Mouse (Mus musculus) gastrocnemius, postnatal 36 days (tissue): ENCODE data around the gene Mog. TPM values are rescaled to one million over a fixed set of nuclear protein-coding genes. Genes with fewer than 3 reads are reported as not detected.

Experiments
- DNase-seq, 2 experiments: peaks; one replicate each; pipeline ENCODE4 v3.0.0; 2022
- intact Hi-C: fragments of 180-260 bp; cut with DNase I; formaldehyde crosslinking; loops from one replicate; pipeline ENCODE4 v1.15.1; 2025
- long read RNA-seq, 2 experiments: library from polyadenylated mRNA; stranded (forward); transcript quantifications; one replicate each; pipeline ENCODE4 v2.0.0; 2021
- total RNA-seq, 2 experiments: library from RNA; stranded (reverse); gene quantifications; 2 replicates each; pipeline ENCODE4 v1.2.3; 2021

Mog gene
- total RNA-seq, result not detected
- long read RNA-seq, experiment 1, result 0 reads
- long read RNA-seq, experiment 2, result 0 reads

DNA sequence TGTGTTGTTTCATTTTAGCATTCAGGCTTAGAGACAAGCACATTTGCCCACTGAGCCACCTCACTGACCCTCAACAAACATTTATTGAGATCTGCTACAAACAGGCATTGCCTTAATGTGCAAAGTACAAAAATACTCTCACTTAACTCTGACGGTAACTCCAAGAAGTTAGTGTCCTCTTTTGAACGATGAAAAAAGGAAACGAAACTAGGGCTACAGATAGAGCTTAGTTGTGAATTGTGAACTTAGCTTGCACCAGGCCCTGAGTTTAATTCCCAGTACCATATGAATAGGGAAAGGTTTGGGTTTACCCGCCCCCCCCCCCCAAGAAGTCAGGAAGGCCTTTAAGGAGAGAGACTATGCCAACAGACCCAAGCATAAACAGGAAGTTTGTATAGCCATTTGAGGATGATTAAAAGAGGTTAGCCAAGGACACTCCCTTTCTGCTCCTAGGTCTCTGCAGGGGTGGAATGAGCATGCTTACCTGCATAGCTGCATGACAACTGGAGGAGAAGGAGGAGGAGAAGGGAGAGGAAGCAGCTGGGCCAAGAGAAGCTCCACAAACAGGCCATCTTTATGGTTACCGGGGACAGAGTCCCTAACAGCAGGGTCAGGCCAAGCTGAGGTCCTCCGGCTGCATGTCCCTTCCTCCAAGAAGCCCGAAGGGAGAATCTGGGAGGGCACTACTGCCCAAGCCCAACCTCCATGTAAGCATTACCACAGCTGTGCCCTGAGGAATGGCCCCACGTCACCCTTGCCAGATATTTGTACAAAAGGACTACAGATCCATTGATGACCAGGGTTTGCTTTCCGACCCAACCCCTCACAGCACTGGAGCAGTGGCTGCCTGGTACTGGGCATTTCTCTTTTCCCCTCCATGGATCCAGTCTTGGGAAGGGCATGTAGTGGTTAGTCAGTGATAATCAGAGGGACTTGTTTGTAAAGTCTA, at the start of gene Mog:
Gene Mog (minus strand): TSS at position 771 of the 949 bp plus-strand sequence.
- intact Hi-C loops, result no loop called here
- no peak for DNase-seq

DNA sequence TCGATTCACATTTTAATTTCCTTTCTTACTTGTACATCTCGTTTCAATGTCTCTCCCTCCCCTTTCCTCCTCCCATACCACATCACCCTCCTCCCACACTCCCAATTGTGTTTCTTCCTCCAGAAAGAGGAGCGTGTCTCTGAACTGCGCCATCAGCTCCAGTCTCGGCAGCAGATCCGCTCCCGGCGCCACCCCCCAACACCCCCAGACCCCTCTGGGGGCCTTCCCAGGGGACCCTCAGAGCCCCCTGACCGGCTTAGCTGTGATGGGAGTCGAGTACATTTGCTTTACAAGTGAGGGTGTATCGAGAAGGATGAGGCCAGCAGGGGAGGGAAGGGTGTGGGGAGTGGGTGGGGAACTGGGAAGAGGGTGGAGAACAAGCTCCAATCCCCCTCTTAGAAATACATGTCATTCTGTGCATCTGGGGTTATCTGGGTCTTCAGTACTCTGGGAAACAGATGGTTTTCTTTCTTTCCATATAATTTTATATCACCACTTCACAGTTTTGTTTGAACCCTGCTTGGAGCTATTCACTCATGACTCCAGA, 49.6 kb upstream of the Mog start:
- no peak for DNase-seq
- intact Hi-C loops, result no loop called here

DNA sequence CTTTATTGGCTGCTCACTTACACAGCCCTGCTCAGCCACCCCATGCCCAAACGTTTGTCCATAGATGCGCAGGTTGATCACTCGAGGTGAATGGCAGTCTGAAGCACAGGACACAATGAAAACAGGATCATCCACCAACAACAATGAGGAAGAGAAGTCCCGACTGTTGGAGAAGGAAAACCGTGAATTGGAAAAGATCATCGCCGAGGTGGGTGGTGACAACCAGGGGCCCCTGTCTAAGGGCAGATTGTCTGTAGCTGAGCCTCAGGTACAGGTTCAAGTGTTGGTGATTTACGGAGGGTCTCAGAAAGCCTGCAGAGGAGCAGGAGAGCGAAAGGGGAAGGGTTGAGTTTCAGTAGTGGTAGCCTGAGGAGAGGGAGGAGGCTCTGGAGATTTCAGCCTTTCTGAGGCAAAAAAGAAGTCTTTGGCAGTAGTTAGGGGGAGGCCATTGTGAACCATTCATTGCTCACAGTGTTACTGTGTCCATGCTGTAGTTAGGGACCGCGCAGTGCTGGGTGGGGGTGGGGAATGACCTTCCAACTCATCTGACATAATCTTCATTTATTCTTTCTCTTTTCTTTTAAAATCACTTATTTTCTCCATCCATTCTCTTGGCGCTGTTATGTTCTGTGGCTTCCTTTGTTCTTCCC, 49.0 kb upstream of the Mog start:
- intact Hi-C loops, result no loop called here

DNA sequence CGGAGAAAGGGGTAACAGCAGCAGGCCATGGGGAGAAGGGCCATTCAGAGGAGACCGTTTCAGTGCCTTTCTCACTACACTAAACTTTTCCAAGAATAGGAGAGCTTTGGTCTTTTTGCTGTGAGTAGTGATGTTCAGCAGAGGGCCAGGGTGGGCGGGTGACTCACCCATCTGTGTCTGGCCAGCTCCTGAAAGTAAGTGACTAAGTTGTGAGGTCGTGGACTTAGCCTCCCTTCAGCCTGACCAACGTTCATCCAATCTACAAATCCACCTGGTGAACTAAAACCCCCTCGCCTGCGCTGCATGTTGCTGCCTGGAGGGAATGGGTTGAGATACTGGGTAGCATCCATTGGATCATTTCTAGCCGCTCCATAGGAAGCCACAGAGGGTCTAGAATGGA, 46.9 kb upstream of the Mog start:
- intact Hi-C loops, result no loop called here
- no peak for DNase-seq

More for the DNA sequence above, 49.0 kb upstream of the Mog start:
- DNase-seq, result no peak

DNA sequence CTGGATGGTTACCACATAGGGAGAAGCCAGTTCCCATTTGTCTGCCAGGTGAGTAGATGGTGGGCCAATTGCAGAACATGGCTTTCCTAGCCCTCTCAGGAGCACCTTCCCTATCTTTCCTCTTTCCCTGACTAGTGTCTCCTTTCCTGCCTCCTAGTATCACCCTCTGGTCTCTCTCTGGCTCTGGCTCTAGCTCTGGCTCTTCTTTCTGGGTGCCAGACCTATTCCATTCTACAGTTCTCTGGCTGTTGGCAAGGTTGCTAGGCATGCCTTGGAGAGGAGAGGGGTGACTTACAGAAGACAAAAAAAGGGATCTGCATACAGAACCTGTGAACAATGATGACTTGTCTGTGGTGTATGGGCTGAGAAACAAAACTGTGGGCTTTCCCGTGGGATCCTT, 44.7 kb upstream of the Mog start:
- DNase-seq, result no peak
- intact Hi-C loops, result no loop called here

DNA sequence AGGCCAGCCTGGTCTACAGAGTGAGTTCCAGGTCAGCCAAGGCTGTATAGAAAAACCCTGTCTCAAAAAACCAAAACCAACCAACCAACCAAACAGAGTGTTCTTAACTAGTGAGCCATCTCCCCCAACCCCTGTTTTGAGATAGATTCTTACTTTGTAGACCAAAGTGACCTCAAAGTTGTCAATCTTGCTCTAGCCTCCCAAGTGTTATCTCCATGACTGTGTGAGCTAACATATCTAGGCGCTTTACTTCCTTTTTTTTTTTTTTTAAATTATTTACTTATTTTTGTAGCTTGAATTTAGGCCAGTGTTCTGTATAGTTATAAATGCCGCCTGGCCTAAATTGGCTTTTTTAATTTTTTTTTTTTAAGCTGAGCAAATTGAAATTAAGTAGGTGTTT, 42.8 kb upstream of the Mog start:
- intact Hi-C loops, result no loop called here
- no peak for DNase-seq

DNA sequence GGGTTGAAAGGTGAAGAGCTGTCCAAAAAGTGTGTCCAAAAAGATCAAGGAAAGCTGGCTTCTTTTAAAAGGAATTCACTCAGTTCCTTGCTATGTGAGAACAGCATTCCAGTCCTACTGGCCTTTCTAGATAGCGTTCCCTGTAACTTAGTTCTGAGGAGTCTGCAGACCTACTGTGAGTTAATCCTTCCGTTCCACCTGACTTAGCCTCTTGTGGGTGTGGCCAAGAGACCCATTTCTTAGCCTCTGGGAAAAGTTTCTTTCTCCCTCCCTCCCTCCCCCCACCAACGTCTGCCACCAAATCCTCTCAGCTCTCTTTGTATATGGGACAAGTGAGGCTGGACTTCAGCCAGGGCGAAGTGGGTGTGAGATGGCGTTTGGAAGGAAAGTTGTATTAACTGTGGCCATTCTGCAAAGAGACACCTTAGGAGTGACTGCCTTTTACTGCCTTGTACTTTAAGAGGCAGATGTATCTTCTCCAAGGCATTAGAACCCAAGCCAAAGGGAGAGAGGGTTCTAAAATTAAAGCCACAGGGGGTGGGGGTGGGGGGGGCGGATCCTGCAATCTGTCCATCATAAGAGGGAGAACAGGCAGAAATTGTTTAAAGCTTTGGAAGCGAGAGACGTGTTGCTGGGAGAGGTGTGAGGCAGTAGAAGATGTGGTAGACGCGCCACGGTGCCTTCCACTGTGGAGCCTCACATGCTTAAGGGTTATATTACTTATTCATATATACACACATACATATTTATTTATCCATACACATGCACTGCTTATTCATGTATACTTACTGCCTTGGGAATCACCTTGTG, 40.7 kb upstream of the Mog start:
- DNase-seq, result no peak
- intact Hi-C loops, result no loop called here

DNA sequence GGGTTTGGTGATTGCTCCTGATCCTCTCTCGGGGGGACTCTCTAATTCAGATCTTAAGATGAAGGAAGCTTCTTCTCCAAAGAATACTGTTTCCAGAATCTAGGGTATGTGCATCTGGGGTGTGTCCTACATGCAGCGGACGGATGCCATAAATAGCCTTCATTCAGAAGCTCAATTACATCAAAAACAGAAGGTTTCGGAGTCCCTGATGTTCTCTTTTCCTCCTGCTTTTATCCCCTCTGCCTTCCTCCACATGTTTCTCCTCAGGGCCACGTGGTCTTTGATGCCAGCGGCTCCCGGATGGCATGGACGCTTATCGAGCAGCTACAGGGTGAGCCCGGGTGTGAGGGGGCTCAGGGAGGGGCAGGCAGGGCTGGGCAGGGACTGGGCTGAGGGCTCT, 39.9 kb upstream of the Mog start:
- DNase-seq, result no peak
- intact Hi-C loops, result no loop called here

DNA sequence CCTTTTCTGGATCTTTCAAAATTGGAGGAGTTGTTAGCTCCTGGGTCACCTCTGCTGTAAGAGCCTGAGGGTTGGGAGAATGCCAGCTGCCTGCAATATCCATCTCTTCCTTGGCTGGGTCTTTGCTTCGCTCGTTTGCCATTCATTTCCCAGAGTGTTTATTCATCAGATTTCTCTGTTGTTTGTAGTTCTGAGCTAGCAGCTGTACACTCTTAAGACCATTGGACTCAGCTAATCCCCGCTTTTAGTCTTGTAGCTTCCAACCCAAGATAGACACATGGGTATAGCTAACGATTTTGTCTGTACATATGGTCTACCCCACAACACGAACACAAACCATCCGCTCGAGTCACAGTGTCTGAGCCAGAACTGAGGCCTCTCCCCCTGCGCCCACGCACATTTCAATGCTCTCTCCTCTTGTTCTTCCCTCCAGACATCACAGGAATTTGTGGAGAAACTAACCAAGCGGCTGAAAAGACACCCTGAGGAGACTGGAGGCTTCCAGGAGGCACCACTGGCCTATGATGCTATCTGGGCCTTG, 39.0 kb upstream of the Mog start:
- DNase-seq, result no peak
- intact Hi-C loops, result no loop called here

DNA sequence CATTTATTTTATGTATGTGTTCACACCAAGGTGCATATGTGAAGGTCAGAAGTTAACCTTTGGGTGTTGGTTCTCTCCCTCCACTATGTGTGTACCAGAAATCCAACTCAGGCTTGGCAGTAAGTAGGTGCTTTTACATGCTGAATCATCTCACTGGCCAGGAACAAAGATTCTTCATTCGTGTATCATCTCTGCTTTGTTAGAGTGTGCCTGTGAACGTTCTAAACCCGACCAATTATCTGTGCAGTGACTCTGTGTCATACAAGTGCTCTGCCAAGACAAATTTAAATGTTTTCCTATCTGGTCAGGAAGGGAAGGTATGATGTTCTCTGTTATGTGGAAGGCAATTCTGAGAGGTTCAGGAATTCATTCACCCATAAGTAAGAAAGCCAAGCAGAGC, 38.2 kb upstream of the Mog start:
- intact Hi-C loops, result no loop called here
- no peak for DNase-seq

DNA sequence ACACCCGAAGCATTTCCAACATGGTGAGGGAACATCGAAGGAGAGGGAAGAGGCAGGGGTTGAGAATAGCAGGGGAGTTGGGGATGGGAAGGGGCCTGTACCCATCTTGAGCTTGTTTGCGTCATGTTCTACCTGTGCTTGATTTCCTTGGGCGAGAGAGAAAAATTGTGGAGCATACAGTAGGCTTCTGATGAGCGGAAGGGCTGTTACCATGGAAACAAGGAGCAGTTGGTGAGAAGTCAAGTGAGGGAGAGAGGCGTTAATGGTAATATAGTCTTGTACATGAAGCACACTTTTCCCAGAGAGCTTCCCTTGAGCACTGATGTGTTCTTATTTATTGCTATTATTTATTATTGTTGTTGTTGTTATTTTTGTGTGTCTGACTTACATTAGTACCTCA, 33.8 kb upstream of the Mog start:
- intact Hi-C loops, result no loop called here
- no peak for DNase-seq

DNA sequence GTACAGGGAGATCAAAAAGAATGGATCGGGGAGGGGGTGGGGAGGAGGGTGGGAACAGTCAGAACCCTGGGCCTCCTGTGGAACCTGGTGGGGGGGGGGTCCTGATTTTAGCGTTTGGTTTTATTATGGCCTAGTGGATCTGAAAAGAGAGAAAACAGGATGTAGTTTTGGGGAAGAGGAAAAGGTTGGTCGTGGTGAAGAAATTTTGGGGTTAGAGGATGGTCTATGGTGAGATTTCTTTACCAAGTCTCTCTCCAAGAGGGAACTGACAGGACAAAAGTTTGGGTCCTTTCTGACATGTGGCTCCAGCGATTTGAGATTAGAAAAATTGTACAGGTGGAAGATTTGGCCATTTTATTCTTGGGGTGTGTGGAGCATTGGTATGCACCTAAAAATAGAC, 28.5 kb upstream of the Mog start:
- DNase-seq, result no peak
- intact Hi-C loops, result no loop called here

DNA sequence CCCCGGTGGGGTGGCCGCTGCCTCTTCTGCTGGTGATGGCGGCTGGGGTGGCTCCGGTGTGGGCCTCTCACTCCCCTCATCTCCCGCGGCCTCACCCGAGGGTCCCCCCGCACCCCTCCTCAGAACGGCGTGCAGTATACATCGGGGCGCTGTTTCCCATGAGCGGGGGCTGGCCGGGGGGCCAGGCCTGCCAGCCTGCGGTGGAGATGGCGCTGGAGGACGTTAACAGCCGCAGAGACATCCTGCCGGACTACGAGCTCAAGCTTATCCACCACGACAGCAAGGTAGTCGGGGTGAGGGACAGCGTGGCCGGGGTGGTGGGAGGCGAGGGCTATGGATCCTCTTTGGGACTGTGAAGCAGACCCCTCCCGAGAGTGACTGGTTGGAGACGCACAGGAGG, 27.7 kb upstream of the Mog start:
- no peak for DNase-seq
- intact Hi-C loops, result no loop called here

DNA sequence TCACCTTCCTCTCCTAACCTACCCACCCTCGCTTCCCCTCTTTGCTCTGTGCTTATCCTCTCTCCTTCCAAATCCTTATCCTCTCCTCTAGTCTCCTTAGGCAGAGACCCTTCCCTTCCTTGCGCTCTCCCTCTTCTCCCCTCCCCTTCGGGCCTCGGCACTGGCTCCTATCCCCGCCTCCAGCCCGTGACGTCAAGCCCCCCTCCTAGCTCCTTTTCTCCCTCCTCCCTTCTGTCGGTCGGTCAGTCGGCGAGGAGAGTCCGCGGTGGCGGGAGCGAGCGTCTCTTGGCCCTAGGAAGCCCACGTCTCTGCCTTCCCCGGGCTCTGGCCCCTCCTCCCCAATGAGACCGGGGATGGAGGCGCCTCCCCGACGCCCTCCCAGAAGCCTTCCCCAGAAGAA, 27.2 kb upstream of the Mog start:
- intact Hi-C loops, result no loop called here
- DNase-seq, result peak; percentile 65 to 74

DNA sequence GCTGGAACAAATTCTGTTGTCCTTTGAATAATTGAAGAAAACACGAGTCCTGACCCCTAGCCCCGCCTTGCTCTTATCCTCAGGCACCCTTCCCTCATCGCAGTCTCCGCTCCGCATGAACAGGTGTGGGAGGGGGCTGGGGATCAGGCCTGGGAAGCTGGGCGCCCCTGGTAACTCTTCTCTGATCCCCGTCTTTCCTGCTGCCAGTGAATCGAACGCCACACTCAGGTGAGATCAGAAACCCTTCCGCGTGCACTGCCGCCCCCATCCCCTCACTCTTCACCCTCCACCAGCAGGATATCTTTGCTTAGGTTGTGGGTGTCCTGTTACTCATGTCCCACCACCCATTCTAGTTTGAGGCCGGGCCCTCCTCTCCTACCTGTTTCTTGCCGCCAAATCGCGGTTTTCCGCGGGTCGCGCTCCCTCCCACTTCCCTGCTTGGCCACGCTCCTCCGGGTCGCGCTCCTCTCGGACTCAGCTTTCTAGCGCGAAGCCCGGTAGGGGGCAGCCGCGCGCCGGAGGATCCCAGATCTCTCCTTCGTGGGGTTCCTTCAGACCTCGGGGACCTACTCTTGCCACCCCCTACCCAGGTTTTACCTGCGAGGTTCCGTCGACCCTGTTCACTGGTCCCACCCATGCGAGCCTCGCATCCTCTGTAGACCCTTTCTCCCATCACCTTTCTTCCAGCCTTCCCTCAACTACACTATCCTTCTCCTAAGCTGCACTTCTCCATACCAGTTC, 26.5 kb upstream of the Mog start:
- peak; percentile 55 to 58 for DNase-seq
- intact Hi-C loops, result loop anchor here (5.0 kb wide), 1 partner anchor 132 kb away; no protein-coding TSS in a partner anchor

DNA sequence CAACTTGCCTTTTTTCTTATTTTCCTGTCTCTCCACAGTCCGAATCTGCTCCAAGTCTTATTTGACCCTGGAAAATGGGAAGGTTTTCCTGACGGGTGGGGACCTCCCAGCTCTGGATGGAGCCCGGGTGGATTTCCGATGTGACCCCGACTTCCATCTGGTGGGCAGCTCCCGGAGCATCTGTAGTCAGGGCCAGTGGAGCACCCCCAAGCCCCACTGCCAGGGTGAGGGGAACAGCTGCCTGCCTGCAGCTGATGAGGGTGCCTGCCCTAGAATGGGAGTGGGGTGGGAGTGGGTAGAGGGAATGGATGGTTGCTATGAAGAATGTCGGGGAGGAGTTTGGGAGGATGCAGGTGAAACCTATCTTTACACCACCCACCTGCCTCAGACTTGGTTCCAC, 25.2 kb upstream of the Mog start:
- no peak for DNase-seq
- intact Hi-C loops, result loop anchor here (5.0 kb wide), 1 partner anchor 131 kb away; no protein-coding TSS in a partner anchor

DNA sequence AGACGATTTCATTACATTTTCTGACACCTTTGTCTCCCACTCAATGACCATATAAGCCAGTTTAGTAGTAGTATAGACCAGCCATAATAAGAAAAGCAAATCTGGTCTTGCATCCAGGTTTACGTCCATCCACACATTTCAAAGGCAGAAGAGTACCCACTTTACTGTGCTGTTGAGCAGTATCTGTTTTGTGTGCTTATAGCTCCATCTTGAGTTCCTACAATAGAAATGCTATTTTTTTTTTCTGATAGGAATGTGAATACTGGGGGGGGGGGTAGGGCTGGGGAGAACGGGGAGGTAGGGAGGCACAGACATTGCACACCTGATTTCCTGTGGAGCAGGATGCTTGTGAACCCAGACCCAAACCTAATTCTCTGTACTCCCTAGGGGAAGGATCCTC, 24.8 kb upstream of the Mog start:
- DNase-seq, result no peak
- intact Hi-C loops, result loop anchor here (5.0 kb wide), 1 partner anchor 131 kb away; no protein-coding TSS in a partner anchor

DNA sequence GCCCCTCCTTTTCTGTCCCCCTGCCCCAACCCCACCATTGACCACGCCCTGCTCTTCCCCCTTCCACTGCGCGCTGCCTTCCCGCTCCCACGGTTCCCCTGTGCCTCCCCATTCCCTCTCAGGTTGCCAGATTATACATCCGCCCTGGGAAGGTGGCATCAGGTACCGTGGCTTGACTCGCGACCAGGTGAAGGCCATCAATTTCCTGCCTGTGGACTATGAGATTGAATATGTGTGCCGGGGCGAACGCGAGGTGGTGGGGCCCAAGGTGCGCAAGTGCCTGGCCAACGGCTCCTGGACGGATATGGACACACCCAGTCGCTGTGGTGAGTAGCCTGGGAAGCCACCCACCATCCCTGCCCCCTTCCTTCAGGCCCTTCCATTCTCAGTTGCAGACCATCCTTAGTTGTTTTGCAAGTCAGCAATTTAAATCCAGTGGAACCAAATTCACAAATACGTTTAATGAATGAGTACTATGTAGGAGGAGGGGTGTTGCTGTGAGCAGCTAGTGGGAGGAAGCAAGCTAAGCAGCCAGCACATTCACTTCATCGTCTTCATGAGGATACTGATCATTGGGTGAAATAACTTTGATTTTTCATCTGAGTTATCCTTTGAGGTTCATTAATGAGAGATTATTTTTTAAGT, 24.3 kb upstream of the Mog start:
- intact Hi-C loops, result loop anchor here (5.0 kb wide), 1 partner anchor 130 kb away; no protein-coding TSS in a partner anchor
- no peak for DNase-seq
